Mouse (Mus musculus): ENCODE measurements around the gene Zfp319.
"Not testable (repeated sequence)": the region's sequence is repeated elsewhere in the genome, so short reads cannot be mapped to it uniquely, and the experiment has no call there.

Zfp319 gene

GRCm38 (mm10) chr8:95331720-95332436, at the start of gene Zfp319, which contains the start of gene Usb1:
TSS of gene Zfp319 (minus strand) at chr8:95331950.
TSS of gene Usb1 (plus strand) at chr8:95332284.
- DNase-seq (ENCODE audit: low read depth, low spot score) = peak; percentile 81

GRCm38 (mm10) chr8:95380953-95381352, 49.2 kb upstream of the Zfp319 start:
- DNase-seq (ENCODE audit: low read depth, low spot score) = no peak

GRCm38 (mm10) chr8:95378928-95379327, 47.2 kb upstream of the Zfp319 start:
- not testable (repeated sequence) for DNase-seq (ENCODE audit: low read depth, low spot score)

GRCm38 (mm10) chr8:95377863-95378291, 46.1 kb upstream of the Zfp319 start:
- no peak for DNase-seq (ENCODE audit: low read depth, low spot score)

- DNase-seq (ENCODE audit: low read depth, low spot score) = no peak
Measured at GRCm38 (mm10) chr8:95377101-95377500, 45.4 kb upstream of the Zfp319 start.

- no peak for DNase-seq (ENCODE audit: low read depth, low spot score)
Measured at GRCm38 (mm10) chr8:95376309-95376999, 44.7 kb upstream of the Zfp319 start.

GRCm38 (mm10) chr8:95375374-95375930, 43.7 kb upstream of the Zfp319 start:
- no peak for DNase-seq (ENCODE audit: low read depth, low spot score)

- no peak for DNase-seq (ENCODE audit: low read depth, low spot score)
Measured at GRCm38 (mm10) chr8:95374429-95374828, 42.7 kb upstream of the Zfp319 start.

GRCm38 (mm10) chr8:95373389-95374002, 41.7 kb upstream of the Zfp319 start:
- no peak for DNase-seq (ENCODE audit: low read depth, low spot score)

- DNase-seq (ENCODE audit: low read depth, low spot score) = no peak
Measured at GRCm38 (mm10) chr8:95369581-95370326, 38.0 kb upstream of the Zfp319 start.

- no peak for DNase-seq (ENCODE audit: low read depth, low spot score)
Measured at GRCm38 (mm10) chr8:95363849-95364248, 32.1 kb upstream of the Zfp319 start.

GRCm38 (mm10) chr8:95362272-95362671, 30.5 kb upstream of the Zfp319 start:
- no peak for DNase-seq (ENCODE audit: low read depth, low spot score)

- DNase-seq (ENCODE audit: low read depth, low spot score) = no peak
Measured at GRCm38 (mm10) chr8:95361016-95361341, 29.2 kb upstream of the Zfp319 start.

- DNase-seq (ENCODE audit: low read depth, low spot score) = no peak
Measured at GRCm38 (mm10) chr8:95360181-95361015, 28.6 kb upstream of the Zfp319 start.

GRCm38 (mm10) chr8:95358550-95359411, 27.0 kb upstream of the Zfp319 start:
- DNase-seq (ENCODE audit: low read depth, low spot score) = no peak

- no peak for DNase-seq (ENCODE audit: low read depth, low spot score)
Measured at GRCm38 (mm10) chr8:95354606-95355005, 22.9 kb upstream of the Zfp319 start.

GRCm38 (mm10) chr8:95352871-95353866, 21.4 kb upstream of the Zfp319 start:
- no peak for DNase-seq (ENCODE audit: low read depth, low spot score)

- DNase-seq (ENCODE audit: low read depth, low spot score) = no peak
Measured at GRCm38 (mm10) chr8:95352151-95352870, 20.6 kb upstream of the Zfp319 start, which contains the start of gene Mmp15. TSS of gene Mmp15 (plus strand) at chr8:95352268.

All from brain, embryonic 18.5 days (tissue).